Mouse (Mus musculus): ENCODE measurements around the gene Rbl1. TPM values are rescaled to one million over a fixed set of nuclear protein-coding genes. Genes with fewer than 3 reads are reported as not detected.
A peak's percentile ranks its signal among the peaks of the same experiment; 100 is the strongest.

Gene Rbl1
- polyA plus RNA-seq, 1 experiment: 3.2 TPM

DNA sequence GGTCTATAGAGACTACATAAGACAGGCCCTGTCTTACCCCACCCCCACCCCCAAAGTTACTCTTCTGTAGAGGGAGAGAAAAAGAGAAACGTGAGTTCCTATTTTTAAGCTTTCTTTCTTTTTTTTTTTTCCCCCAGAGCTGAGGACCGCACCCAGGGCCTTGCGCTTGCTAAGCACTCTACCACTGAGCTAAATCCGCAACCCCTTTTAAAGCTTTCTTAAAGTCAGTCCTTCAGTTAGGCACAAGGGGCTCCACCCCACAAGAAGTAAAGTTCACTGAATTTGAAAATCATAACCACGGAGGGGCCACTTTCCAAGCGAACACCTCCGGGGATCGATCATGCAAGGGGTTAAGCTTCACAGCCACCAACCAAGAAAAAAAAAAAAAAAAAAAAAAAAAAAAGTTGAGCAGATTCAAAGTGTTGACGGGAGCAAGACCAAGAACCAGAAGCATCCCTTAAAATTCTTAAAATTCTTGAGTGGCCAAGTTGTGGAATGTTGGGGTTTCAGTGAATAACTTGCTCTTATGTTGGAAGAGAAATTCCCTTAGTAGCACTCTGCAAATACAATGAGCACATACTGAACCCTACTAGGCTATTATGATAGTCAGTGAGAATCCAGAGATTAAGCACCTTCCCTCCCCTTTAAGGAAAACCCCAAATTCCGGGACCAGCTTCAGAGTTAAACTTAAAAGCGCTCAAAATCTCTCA is 70.4 kb downstream of the Rbl1 start:
- peak overlapping the region; percentile 36; the same call in 1 of the 2 replicates for H3K27ac ChIP-seq (ENCODE audit: insufficient read depth, low read depth, low read length)
- no peaks in the 10 kb centered on the region for H3K36me3 ChIP-seq (ENCODE audit: control insufficient read depth, insufficient read depth, low read length)
- no peaks in the 10 kb centered on the region for H3K4me1 ChIP-seq (ENCODE audit: control insufficient read depth, insufficient read depth, low read length)
- DNase-seq: no peak
- TF ChIP-seq CTCF (conservative IDR thresholded peaks at IDR 0.05; ENCODE audit: insufficient read depth, insufficient read length, low read depth, low read length) (no peak), POLR2A (IDR thresholded peaks at IDR 0.05; ENCODE audit: low read depth, low read length) (no peak)
- peak overlapping the region; percentile 84 for H3K4me3 ChIP-seq (ENCODE audit: insufficient read depth, low read depth, low read length)
- no peaks in the 10 kb centered on the region for H3K27me3 ChIP-seq (replicated peaks; ENCODE audit: control insufficient read depth, insufficient read depth, low read length)
- WGBS: 34% methylated on average over 11 of the region's 11 CpGs

DNA sequence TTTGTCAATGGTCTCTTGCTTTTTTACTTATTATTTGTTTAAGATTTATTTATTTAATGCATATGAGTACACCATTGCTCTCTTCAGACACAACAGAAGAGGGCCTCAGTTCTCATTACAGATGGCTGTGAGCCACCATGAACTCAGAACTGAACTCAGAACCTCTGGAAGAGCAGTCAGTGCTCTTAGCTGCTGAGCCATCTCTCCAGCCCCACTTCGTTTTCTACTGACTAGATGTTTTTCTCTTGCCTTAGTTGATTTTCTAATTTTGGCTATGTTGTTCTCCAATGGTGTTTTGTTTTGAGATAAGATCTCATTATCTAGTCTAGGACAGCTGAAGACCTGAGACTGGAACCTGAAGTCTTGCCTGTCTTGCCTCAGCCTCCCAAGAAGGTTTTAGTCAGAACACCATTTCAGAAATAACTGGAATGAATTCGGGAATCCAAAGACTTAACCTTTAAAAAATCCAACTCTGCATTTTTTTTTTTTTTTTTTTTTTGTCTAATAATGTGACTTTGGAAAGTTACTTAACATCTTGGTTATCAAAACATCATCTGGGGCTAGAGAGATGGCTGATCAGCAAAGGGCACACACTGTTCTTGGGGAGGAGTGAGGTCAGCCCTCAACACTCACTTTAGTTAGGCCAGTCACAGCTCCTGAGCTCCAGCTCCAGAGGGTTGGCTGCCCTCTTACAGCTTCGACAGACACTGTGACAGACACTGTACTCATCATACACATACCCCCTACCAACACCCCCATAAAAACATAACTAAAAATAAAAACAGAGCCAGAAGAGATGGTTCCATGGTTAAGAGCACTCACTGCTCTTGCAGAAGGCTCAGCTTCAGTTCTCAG is 71.4 kb downstream of the Rbl1 start:
- H3K36me3 ChIP-seq (ENCODE audit: control insufficient read depth, insufficient read depth, low read length): no peaks in the 10 kb centered on the region
- no peak overlapping the region for H3K27ac ChIP-seq (ENCODE audit: insufficient read depth, low read depth, low read length)
- no peaks in the 10 kb centered on the region for H3K27me3 ChIP-seq (replicated peaks; ENCODE audit: control insufficient read depth, insufficient read depth, low read length)
- DNase-seq: no peak
- TF ChIP-seq POLR2A (IDR thresholded peaks at IDR 0.05; ENCODE audit: low read depth, low read length) (no peak), CTCF (conservative IDR thresholded peaks at IDR 0.05; ENCODE audit: insufficient read depth, insufficient read length, low read depth, low read length) (no peak)
- WGBS: 66% methylated on average over 3 of the region's 3 CpGs
- no peak overlapping the region for H3K4me3 ChIP-seq (ENCODE audit: insufficient read depth, low read depth, low read length)
- no peaks in the 10 kb centered on the region for H3K4me1 ChIP-seq (ENCODE audit: control insufficient read depth, insufficient read depth, low read length)

DNA sequence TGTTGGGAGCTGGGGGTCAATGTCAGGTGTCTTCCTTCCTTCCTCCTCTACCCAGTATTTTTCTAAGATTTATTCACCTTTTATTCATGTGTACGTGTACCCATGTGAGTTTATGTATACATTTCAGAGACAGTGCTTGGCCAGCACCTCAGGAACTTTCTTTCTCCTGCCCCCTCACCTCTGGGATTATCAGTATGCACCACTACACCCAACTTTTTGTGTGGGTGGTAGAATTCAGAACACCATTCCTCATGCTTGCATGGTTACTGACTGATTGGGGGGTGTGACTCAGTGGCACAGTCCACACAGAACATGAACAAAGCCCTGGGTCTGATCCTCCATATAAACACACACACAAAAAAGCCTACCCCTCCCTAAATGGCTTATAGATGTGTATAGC is 72.2 kb downstream of the Rbl1 start:
- Histone ChIP-seq H3K36me3 (ENCODE audit: control insufficient read depth, insufficient read depth, low read length) (no peaks in the 10 kb centered on the region), H3K4me1 (ENCODE audit: control insufficient read depth, insufficient read depth, low read length) (no peaks in the 10 kb centered on the region), H3K27me3 (replicated peaks; ENCODE audit: control insufficient read depth, insufficient read depth, low read length) (no peaks in the 10 kb centered on the region), H3K4me3 (ENCODE audit: insufficient read depth, low read depth, low read length) (no peak overlapping the region), H3K27ac (ENCODE audit: insufficient read depth, low read depth, low read length) (no peak overlapping the region)
- TF ChIP-seq CTCF (conservative IDR thresholded peaks at IDR 0.05; ENCODE audit: insufficient read depth, insufficient read length, low read depth, low read length) (no peak), POLR2A (IDR thresholded peaks at IDR 0.05; ENCODE audit: low read depth, low read length) (no peak)
- 84% methylated on average over 1 of the region's 1 CpGs for WGBS
- no peak for DNase-seq

DNA sequence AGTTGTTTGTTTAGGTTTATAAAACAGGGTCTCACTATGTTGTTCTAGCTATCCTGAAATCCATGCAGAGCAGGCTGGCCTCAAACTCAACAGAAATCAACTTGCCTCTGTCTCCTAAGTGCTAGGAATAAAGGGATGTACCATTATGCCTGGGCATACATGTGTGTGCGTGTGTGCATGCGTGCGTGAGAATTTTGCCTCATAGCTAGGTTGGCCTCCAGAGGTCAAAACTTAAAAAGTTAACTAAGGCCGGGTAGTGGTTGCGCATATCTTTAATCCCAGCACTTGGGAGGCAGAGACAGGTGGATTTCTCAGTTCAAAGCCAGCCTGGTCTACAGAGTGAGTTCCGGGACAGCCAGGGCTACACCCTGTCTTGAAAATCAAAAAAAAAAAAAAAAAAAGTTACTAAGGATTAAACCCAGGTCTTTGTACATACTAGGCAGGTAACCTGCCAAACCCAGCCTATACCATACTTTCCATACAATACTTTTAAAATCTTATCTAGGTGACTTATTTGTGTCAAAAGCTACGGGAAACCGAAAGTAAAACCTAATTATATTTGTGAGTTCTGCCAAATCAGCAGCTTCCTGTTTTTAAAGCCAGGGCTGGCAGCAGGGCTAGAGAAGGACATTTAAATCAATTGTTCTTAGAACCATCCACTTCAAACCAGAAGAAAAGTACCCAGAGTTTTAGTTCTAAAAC is 73.4 kb downstream of the Rbl1 start:
- Histone ChIP-seq H3K27me3 (replicated peaks; ENCODE audit: control insufficient read depth, insufficient read depth, low read length) (no peaks in the 10 kb centered on the region), H3K4me3 (ENCODE audit: insufficient read depth, low read depth, low read length) (no peak overlapping the region), H3K4me1 (ENCODE audit: control insufficient read depth, insufficient read depth, low read length) (no peaks in the 10 kb centered on the region), H3K27ac (ENCODE audit: insufficient read depth, low read depth, low read length) (peak overlapping the region; percentile 69; the same call in 1 of the 2 replicates), H3K36me3 (ENCODE audit: control insufficient read depth, insufficient read depth, low read length) (no peaks in the 10 kb centered on the region)
- no peak for TF ChIP-seq POLR2A (IDR thresholded peaks at IDR 0.05; ENCODE audit: low read depth, low read length)
- TF ChIP-seq CTCF (conservative IDR thresholded peaks at IDR 0.05; ENCODE audit: insufficient read depth, insufficient read length, low read depth, low read length): no peak
- DNase-seq: peak; percentile 69
- 63% methylated on average over 8 of the region's 8 CpGs for WGBS

DNA sequence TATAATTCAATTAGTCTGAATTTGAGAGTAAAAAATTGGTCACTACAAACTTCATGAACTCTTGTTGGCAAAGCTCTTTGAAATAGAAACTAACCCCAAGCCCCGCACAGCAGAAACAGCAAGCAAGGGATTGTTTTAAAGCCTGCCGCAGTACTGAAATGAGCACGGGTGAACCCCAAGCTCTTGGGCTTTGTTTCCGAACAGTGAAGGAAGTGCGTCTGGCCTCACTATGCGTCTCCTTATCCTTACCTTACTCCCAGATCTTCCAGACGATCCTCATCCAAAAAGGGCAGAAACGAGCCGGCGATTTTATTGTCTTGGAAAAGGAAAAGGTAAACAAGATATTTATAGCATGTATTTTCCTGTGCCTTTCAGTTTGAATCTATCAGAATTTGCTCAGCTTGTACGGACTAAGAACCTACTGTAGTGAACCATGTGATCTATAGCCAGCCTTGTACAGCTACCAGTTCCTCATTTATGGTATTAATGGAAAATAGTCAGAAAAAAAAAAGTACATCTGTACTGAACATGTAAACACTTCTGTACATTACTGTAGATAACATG is 74.7 kb downstream of the Rbl1 start:
- Histone ChIP-seq H3K27me3 (replicated peaks; ENCODE audit: control insufficient read depth, insufficient read depth, low read length) (no peaks in the 10 kb centered on the region), H3K36me3 (ENCODE audit: control insufficient read depth, insufficient read depth, low read length) (no peaks in the 10 kb centered on the region), H3K4me3 (ENCODE audit: insufficient read depth, low read depth, low read length) (no peak overlapping the region), H3K4me1 (ENCODE audit: control insufficient read depth, insufficient read depth, low read length) (no peaks in the 10 kb centered on the region), H3K27ac (ENCODE audit: insufficient read depth, low read depth, low read length) (no peak overlapping the region)
- TF ChIP-seq POLR2A (IDR thresholded peaks at IDR 0.05; ENCODE audit: low read depth, low read length) (no peak), CTCF (conservative IDR thresholded peaks at IDR 0.05; ENCODE audit: insufficient read depth, insufficient read length, low read depth, low read length) (no peak)
- DNase-seq: no peak
- 61% methylated on average over 11 of the region's 11 CpGs for WGBS

DNA sequence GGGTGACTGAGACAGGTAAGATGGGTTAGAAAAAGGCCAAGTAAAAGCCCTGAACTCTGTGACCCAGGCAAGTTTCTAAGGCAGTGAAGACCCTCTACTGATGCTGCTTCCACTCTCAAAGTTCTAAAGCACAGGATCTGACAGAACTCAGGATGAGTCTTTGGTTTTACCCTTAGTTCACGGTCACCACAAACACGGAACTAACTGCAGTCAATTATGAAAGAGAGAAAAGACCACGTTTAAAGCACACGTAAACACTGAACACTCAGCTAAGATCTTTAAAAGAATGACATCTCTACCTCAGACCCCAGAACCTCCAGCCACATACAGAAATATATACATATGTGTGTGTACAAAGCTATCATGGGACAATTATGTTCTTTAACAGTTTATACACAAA is 75.2 kb downstream of the Rbl1 start:
- Histone ChIP-seq H3K4me1 (ENCODE audit: control insufficient read depth, insufficient read depth, low read length) (no peaks in the 10 kb centered on the region), H3K4me3 (ENCODE audit: insufficient read depth, low read depth, low read length) (no peak overlapping the region), H3K27ac (ENCODE audit: insufficient read depth, low read depth, low read length) (no peak overlapping the region), H3K36me3 (ENCODE audit: control insufficient read depth, insufficient read depth, low read length) (no peaks in the 10 kb centered on the region), H3K27me3 (replicated peaks; ENCODE audit: control insufficient read depth, insufficient read depth, low read length) (no peaks in the 10 kb centered on the region)
- no peak for DNase-seq
- no peak for TF ChIP-seq CTCF (conservative IDR thresholded peaks at IDR 0.05; ENCODE audit: insufficient read depth, insufficient read length, low read depth, low read length)
- TF ChIP-seq POLR2A (IDR thresholded peaks at IDR 0.05; ENCODE audit: low read depth, low read length): no peak
- 95% methylated on average over 4 of the region's 4 CpGs for WGBS

Measured in kidney, adult 2 months (tissue).